Mouse (Mus musculus): ENCODE measurements around the gene Rere. TPM values are rescaled to one million over a fixed set of nuclear protein-coding genes. Genes with fewer than 3 reads are reported as not detected.
"Not testable (repeated sequence)": the region's sequence is repeated elsewhere in the genome, so short reads cannot be mapped to it uniquely, and the experiment has no call there.

Gene Rere
- polyA plus RNA-seq, 1 experiment from 2014 or later: 37.7 TPM

DNA sequence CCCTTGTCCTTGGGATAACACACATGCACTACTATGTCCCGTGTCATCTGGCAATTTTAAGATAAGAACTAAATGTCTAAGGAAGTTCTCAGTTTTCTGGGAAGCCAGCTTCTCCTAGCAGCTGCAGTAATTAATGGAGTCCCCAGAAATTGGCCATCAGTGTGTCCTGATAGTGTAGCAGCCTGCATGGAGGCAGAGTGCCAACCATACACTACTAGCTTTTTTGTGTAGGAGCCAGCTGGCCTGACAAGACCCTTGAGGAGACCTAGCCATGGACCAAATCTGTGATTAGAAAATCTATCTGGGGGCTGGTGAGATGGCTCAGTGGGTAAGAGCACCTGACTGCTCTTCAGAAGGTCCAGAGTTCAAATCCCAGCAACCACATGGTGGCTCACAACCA, 317.2 kb downstream of the Rere start:
- H3K4me2 ChIP-seq (replicated peaks): no peak overlapping the region
- ATAC-seq (ENCODE audit: insufficient number of reproducible peaks, insufficient read depth, low FRiP score, low TSS enrichment): no peak
- 57% methylated on average over 1 of the region's 1 CpGs for WGBS
- no peaks in the 10 kb centered on the region for H3K27me3 ChIP-seq
- H3K4me1 ChIP-seq: peaks cover 20% of the 10 kb centered on the region
- no peaks in the 10 kb centered on the region for H3K9me3 ChIP-seq
- no peak overlapping the region for H3K9ac ChIP-seq
- no peak overlapping the region for H3K27ac ChIP-seq
- no peak overlapping the region for H3K4me3 ChIP-seq
- no peaks in the 10 kb centered on the region for H3K36me3 ChIP-seq

DNA sequence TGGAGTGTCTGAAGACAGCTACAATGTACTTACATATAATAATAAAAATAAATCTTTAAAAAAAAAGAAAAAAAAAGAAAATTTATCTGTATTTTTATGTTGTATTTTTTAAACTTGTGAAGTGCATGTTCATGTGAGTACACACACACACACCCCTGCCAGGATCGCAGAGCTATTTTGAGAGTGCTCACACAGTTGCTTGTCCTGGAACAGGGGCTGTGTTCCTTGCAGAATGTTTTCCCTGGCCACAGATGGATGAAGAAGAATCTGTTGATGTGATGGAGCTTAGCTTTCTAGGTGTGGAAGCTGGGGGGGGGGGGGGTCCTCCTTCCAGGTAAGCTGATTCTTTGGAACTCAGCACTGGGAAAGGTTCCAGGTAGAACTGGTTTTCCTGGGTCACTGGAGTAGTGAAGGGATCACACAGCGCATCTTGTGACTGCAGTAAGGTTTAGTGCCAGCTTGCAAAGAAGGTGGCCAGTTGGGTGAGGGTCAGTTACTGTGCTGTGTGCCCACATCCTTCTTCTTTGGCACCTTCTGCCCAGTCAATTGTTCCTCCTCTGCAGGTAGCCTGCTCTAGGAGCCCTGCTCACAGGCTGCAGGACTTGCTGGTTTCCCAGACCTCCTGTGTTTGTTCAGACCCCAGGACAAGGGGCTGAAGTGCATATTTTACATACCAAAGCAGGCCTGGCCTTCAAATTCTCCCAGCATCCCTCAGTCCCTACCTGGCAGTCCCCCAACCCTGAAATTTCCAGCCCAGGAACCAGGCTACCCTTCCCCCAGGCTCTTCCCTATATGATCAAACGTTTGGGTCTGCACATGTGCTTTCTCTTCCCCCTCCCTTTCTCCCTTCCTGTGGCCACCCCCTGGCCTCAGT, 317.9 kb downstream of the Rere start:
- Histone ChIP-seq H3K9me3 (no peaks in the 10 kb centered on the region), H3K4me1 (peaks cover 20% of the 10 kb centered on the region), H3K36me3 (no peaks in the 10 kb centered on the region), H3K4me2 (replicated peaks) (no peak overlapping the region), H3K4me3 (no peak overlapping the region), H3K27me3 (no peaks in the 10 kb centered on the region), H3K27ac (peak overlapping the region; percentile 33; the same call in 1 of the 2 replicates), H3K9ac (no peak overlapping the region)
- WGBS: 66% methylated on average over 3 of the region's 3 CpGs
- ATAC-seq (ENCODE audit: insufficient number of reproducible peaks, insufficient read depth, low FRiP score, low TSS enrichment): no peak

DNA sequence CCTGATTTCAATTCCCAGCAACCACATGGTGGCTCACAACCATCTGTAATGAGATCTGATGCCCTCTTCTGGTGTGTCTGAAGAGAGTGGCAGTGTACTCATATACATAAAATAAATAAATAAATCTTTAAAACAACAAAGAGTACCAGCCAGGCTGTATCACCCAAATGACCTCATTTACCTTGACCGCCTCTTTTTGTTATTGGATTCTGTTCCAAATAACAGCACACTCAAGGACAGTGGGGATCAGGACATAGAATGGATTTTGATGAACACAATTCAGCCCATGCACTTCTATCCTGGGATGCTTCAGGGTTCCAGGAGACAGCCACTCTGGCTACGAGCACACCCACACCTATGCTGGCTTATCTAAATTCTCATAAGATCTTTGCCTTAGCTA, 319.1 kb downstream of the Rere start:
- not testable (repeated sequence) for H3K27ac ChIP-seq; H3K36me3 ChIP-seq; H3K4me2 ChIP-seq (replicated peaks); H3K9me3 ChIP-seq; H3K4me3 ChIP-seq; H3K9ac ChIP-seq; ATAC-seq (ENCODE audit: insufficient number of reproducible peaks, insufficient read depth, low FRiP score, low TSS enrichment); H3K27me3 ChIP-seq
- H3K4me1 ChIP-seq: peaks cover 15% of the 10 kb centered on the region
- WGBS: 88% methylated on average over 2 of the region's 2 CpGs

DNA sequence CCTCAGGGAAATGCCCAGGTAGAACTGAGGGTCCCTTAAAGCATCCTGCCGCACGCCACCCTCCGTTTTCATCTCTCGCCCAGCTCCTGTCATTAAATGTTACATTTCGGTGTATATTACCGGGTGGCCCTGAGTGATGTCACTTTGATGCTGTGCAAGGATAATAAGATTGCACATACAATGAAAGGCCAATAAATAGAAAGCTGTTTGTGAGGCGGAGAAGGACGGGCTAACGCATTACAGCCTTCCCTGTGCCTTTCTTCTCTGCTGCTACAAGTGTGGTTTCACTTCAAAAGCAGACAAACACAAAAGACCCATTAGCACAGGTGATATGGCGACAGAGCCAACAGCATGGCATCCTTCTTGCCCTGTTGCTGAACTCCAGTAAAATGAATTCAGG, 320.0 kb downstream of the Rere start:
- Histone ChIP-seq H3K4me3 (no peak overlapping the region), H3K36me3 (no peaks in the 10 kb centered on the region), H3K27ac (no peak overlapping the region), H3K4me1 (peaks cover 15% of the 10 kb centered on the region), H3K4me2 (replicated peaks) (no peak overlapping the region), H3K27me3 (no peaks in the 10 kb centered on the region), H3K9me3 (no peaks in the 10 kb centered on the region), H3K9ac (no peak overlapping the region)
- ATAC-seq (ENCODE audit: insufficient number of reproducible peaks, insufficient read depth, low FRiP score, low TSS enrichment): no peak
- WGBS: 82% methylated on average over 10 of the region's 10 CpGs

GRCm38 (mm10) chr4:150603366-150604061, 322.1 kb downstream of the Rere start:
- no peak overlapping the region for H3K9ac ChIP-seq
- H3K4me2 ChIP-seq (replicated peaks): no peak overlapping the region
- 100% methylated on average over 1 of the region's 1 CpGs for WGBS
- H3K27ac ChIP-seq: no peak overlapping the region
- ATAC-seq (ENCODE audit: insufficient number of reproducible peaks, insufficient read depth, low FRiP score, low TSS enrichment): no peak
- no peaks in the 10 kb centered on the region for H3K36me3 ChIP-seq
- H3K4me3 ChIP-seq: no peak overlapping the region
- no peaks in the 10 kb centered on the region for H3K9me3 ChIP-seq
- H3K27me3 ChIP-seq: no peaks in the 10 kb centered on the region
- peaks cover 8% of the 10 kb centered on the region for H3K4me1 ChIP-seq

DNA sequence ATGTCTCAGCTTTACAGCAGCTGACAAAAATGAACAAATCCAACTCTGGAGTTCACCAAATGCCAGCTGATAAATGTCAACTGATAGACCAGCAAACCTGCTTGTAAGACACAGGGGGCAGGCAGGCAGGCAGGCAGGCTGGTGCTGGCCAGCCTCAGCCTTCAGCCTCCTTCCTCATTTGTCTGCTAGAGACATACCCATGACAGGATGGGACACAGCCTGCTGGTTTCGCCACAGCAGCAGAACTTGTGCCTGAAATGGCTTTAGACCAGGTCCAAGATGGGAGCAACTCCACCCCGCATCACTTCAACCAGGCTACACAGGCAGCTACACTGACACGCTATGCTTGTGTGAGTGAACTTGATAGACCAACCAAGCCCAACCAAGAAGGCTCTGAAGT, 324.4 kb downstream of the Rere start:
- H3K27ac ChIP-seq: 0 out of 2 replicates have a peak overlapping the region, but pooled peaks have one; percentile 5
- no peaks in the 10 kb centered on the region for H3K9me3 ChIP-seq
- 86% methylated on average over 3 of the region's 3 CpGs for WGBS
- H3K27me3 ChIP-seq: no peaks in the 10 kb centered on the region
- ATAC-seq (ENCODE audit: insufficient number of reproducible peaks, insufficient read depth, low FRiP score, low TSS enrichment): no peak
- no peak overlapping the region for H3K9ac ChIP-seq
- peaks cover 7% of the 10 kb centered on the region for H3K36me3 ChIP-seq
- H3K4me2 ChIP-seq (replicated peaks): no peak overlapping the region
- H3K4me1 ChIP-seq: no peaks in the 10 kb centered on the region
- H3K4me3 ChIP-seq: no peak overlapping the region

DNA sequence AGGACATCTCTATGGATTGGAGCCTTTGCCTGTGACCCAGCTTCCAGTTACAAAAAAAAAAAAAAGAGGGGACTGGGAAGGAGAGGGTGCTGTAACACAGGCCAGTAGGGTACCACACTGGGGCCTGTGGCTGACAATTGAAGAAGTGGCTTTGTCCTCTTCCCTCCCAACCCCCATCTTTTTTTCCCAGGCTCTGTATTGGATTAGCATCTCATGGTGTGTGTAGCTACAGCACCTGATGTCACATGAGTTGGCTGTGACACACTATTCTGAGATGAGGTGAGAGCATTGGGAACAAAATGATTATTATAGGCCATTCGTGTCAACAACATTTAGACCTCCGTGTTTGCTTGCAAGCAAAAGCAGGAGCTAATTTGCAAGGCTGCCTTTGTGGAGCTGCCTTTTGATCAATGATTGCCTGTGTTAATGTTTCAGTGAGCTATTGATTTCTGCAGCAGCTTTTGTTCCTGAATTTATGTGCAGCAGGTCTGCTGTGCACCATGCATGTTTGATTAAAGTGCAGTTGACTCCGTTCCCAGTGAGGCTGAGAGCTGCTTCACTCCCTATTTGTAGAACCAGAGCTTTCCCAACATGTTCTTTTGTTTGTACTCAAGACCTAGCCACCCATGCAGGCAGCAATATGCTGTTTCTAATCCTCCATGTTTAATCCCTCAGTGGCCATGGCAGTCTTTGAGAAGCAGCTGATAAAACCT, 325.2 kb downstream of the Rere start:
- Histone ChIP-seq H3K9me3 (no peaks in the 10 kb centered on the region), H3K4me1 (no peaks in the 10 kb centered on the region), H3K4me3 (no peak overlapping the region), H3K4me2 (replicated peaks) (no peak overlapping the region), H3K27me3 (no peaks in the 10 kb centered on the region), H3K36me3 (peaks cover 11% of the 10 kb centered on the region), H3K27ac (peak overlapping the region; percentile 55; the same call in 1 of the 2 replicates), H3K9ac (no peak overlapping the region)
- 60% methylated on average over 3 of the region's 3 CpGs for WGBS
- ATAC-seq (ENCODE audit: insufficient number of reproducible peaks, insufficient read depth, low FRiP score, low TSS enrichment): no peak

- H3K4me3 ChIP-seq: no peak overlapping the region
- H3K4me2 ChIP-seq (replicated peaks): no peak overlapping the region
- H3K27ac ChIP-seq: no peak overlapping the region
- no peaks in the 10 kb centered on the region for H3K27me3 ChIP-seq
- H3K9ac ChIP-seq: no peak overlapping the region
- no peaks in the 10 kb centered on the region for H3K4me1 ChIP-seq
- H3K9me3 ChIP-seq: no peaks in the 10 kb centered on the region
- no peak for ATAC-seq (ENCODE audit: insufficient number of reproducible peaks, insufficient read depth, low FRiP score, low TSS enrichment)
- H3K36me3 ChIP-seq: peaks cover 32% of the 10 kb centered on the region
- 98% methylated on average over 3 of the region's 3 CpGs for WGBS
These were observed 327.2 kb downstream of the Rere start for GRCm38 (mm10) chr4:150608670-150609069.

DNA sequence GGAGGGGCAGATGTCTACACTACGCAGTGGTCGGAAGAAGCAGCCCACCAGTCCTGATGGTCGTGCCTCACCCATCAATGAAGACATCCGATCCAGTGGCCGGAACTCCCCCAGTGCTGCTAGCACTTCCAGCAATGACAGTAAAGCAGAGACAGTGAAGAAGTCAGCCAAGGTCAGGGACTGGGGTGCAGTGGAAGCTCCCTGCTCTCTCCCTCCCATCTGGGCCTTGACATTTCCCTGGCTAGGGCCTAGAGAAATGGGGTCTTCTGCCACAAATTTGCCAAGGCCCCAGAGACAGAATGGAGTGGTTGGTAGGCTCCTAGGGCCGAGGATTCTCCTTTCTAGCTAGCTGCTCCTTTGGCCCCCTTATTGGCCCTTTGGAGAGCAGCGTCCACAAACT, 332.3 kb downstream of the Rere start:
- H3K4me2 ChIP-seq (replicated peaks): no peak overlapping the region
- no peaks in the 10 kb centered on the region for H3K4me1 ChIP-seq
- no peak for ATAC-seq (ENCODE audit: insufficient number of reproducible peaks, insufficient read depth, low FRiP score, low TSS enrichment)
- peaks cover 82% of the 10 kb centered on the region for H3K36me3 ChIP-seq
- H3K4me3 ChIP-seq: no peak overlapping the region
- WGBS: 89% methylated on average over 7 of the region's 7 CpGs
- no peaks in the 10 kb centered on the region for H3K9me3 ChIP-seq
- no peak overlapping the region for H3K9ac ChIP-seq
- H3K27me3 ChIP-seq: no peaks in the 10 kb centered on the region
- H3K27ac ChIP-seq: no peak overlapping the region

- H3K27me3 ChIP-seq: no peaks in the 10 kb centered on the region
- no peaks in the 10 kb centered on the region for H3K4me1 ChIP-seq
- 86% methylated on average over 12 of the region's 12 CpGs for WGBS
- no peak overlapping the region for H3K4me2 ChIP-seq (replicated peaks)
- ATAC-seq (ENCODE audit: insufficient number of reproducible peaks, insufficient read depth, low FRiP score, low TSS enrichment): no peak
- no peak overlapping the region for H3K27ac ChIP-seq
- peaks cover 92% of the 10 kb centered on the region for H3K36me3 ChIP-seq
- no peak overlapping the region for H3K4me3 ChIP-seq
- H3K9ac ChIP-seq: no peak overlapping the region
- H3K9me3 ChIP-seq: no peaks in the 10 kb centered on the region
These were observed 334.0 kb downstream of the Rere start for GRCm38 (mm10) chr4:150615251-150616028.

GRCm38 (mm10) chr4:150616029-150616420, 334.6 kb downstream of the Rere start:
- H3K27me3 ChIP-seq: no peaks in the 10 kb centered on the region
- no peak overlapping the region for H3K4me3 ChIP-seq
- no peaks in the 10 kb centered on the region for H3K4me1 ChIP-seq
- H3K9ac ChIP-seq: no peak overlapping the region
- H3K4me2 ChIP-seq (replicated peaks): no peak overlapping the region
- no peaks in the 10 kb centered on the region for H3K9me3 ChIP-seq
- no peak overlapping the region for H3K27ac ChIP-seq
- ATAC-seq (ENCODE audit: insufficient number of reproducible peaks, insufficient read depth, low FRiP score, low TSS enrichment): no peak
- 94% methylated on average over 13 of the region's 13 CpGs for WGBS
- H3K36me3 ChIP-seq: peaks cover 91% of the 10 kb centered on the region

All from embryonic facial prominence, embryonic 12.5 days (tissue).